Mouse (Mus musculus) spleen, adult 2 months (tissue): Measurements from ENCODE around the gene Gm20852. TPM values are rescaled to one million over a fixed set of nuclear protein-coding genes. Genes with fewer than 3 reads are reported as not detected.
"Not testable (repeated sequence)": the region's sequence is repeated elsewhere in the genome, so short reads cannot be mapped to it uniquely, and the experiment has no call there.

Experiments used
- DNase-seq, 2 experiments: peaks; one replicate each; pipeline versions ENCODE4 v3.0.0 to v3.0.0-alpha.2; 2012 to 2021; ENCODE audit warnings: low spot score in 2 of 2, low read depth in 1 of 2
- H3K27ac ChIP-seq: fragments of 200-500 bp; 2 replicates; pipeline ENCODE4 v1.5.1; 2012; ENCODE audit warnings: low read length, inconsistent platforms; ENCODE audit not compliant: insufficient read depth
- H3K27me3 ChIP-seq: fragments of 200-500 bp; 2 replicates; pipeline ENCODE4 v1.6.1; 2012; ENCODE audit warnings: mild to moderate bottlenecking, moderate library complexity, low read length, inconsistent platforms; ENCODE audit not compliant: control insufficient read depth, insufficient read depth
- H3K36me3 ChIP-seq: fragments of 200-500 bp; 2 replicates; pipeline ENCODE4 v1.6.1; 2012; ENCODE audit warnings: mild to moderate bottlenecking, low read length, inconsistent platforms; ENCODE audit not compliant: control insufficient read depth, insufficient read depth
- H3K4me1 ChIP-seq: fragments of 200-500 bp; 2 replicates; pipeline ENCODE4 v1.6.1; 2011; ENCODE audit warnings: inconsistent platforms; ENCODE audit not compliant: control insufficient read depth, insufficient read depth, insufficient read length
- H3K4me3 ChIP-seq: fragments of 200-500 bp; 2 replicates; pipeline ENCODE4 v1.5.1; 2011; ENCODE audit warnings: mild to moderate bottlenecking, inconsistent platforms; ENCODE audit not compliant: insufficient read depth, insufficient read length; ENCODE audit errors: extremely low read depth
- WGBS: fragments of 180-500 bp; shearing (Covaris S2); methylation state at CpG from one replicate; pipeline ENCODE4 v1.1.7; 2018; 5-methylcytosine and 5-hydroxymethylcytosine counted together
- polyA plus RNA-seq: library from polyadenylated mRNA; depleted of rRNA; stranded (reverse); fragments of >200 nt; gene quantifications from 2 replicates; pipeline ENCODE4 v1.2.3, GENCODE M21; 2012; rRNA removed

The Gm20852 gene
- polyA plus RNA-seq, result not detected in 2 replicates

GRCm38 (mm10) chrY:66742023-66742422 lies at the start of gene Gm20852:
TSS of gene Gm20852 (minus strand) at chrY:66742123.
- not testable (repeated sequence) for H3K27me3 ChIP-seq, H3K27ac ChIP-seq, H3K4me3 ChIP-seq, DNase-seq, H3K4me1 ChIP-seq, H3K36me3 ChIP-seq
- WGBS, result no CpG with 5 or more reads among the region's 4 CpGs
